Mouse (Mus musculus) urinary bladder, postnatal 25 days (tissue): Measurements from ENCODE around the gene Macrod2.

Experiments used
- DNase-seq: peaks from one replicate; pipeline ENCODE4 v3.0.0; 2022; ENCODE audit warnings: low spot score

Macrod2 gene

DNA sequence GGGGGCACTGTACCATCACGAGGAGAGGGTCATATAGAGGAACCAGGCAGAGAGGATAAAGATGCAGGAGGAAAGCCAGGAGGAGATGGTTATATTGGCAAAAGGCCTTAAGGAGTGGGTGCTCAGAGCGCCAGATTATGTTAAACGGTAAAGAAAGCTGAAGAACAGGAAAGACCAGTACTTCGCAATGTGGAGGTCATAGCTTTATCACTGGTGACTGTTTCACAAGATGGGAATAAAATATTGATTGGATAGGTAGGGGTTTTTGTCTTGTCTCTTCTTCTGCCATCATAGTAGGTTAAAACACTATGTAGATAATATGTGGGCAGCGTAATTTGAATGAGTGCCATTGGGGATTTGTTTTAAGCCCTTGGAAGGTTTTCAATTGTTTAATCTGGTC is 816.2 kb downstream of the Macrod2 start:
- DNase-seq = no peak

- no peak for DNase-seq
Measured at GRCm38 (mm10) chr2:141212291-141212690, 817.2 kb downstream of the Macrod2 start.

GRCm38 (mm10) chr2:141217490-141217889 is 822.4 kb downstream of the Macrod2 start:
- no peak for DNase-seq

DNA sequence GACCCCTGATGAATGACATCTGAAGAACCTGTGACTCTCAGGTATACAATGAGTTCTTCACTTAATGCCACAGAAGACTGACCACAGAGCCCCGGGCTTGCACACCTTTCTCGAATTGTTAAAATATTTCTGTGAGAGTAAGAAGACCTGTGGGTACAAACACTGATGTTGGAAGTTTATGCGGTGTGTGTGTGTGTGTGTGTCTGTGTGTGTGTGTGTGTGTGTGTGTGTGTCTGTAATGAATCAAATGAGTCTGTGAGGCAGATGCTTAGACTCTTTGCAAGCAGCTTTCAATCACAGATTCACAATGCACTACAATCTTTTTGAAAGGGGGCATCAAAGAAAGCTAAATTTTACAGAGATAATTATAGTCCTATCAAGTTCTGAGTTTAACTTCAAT is 822.8 kb downstream of the Macrod2 start:
- no peak for DNase-seq

GRCm38 (mm10) chr2:141228809-141229208 is 833.7 kb downstream of the Macrod2 start:
- DNase-seq = no peak

- no peak for DNase-seq
Measured at GRCm38 (mm10) chr2:141229820-141230219, 834.7 kb downstream of the Macrod2 start.

DNA sequence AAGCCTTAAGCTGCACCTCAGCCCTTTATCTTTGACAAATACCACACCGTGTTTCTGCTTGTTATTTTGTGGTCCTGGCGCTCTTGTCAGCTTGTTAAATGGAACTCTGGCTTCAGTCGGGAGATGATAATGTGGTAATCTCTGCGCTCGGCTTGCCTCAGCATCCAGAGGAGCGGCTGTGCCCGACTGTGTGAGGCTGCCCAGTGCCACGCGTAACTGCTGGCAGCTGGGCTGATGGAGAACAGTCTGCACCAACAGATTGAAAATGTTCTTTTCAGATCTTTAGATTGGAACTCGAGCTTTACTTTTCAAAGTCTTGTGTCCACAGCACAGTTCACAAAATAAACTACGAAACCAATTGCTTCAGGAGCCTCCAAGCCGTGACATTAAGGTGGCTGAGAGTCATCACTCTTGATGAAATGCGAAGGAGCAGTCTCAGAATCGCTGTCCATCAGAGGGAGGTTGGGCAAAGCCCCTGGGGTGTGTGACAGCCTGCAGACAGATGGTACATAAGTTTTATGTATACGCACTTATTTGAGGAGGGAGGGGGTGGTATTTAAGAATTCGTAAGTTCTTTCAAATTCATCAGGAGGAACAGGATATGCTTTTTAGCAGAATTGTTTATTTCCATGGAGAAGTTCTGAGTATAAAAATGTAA is 836.0 kb downstream of the Macrod2 start:
- DNase-seq = no peak

- no peak for DNase-seq
Measured at GRCm38 (mm10) chr2:141234306-141234705, 839.2 kb downstream of the Macrod2 start.

DNA sequence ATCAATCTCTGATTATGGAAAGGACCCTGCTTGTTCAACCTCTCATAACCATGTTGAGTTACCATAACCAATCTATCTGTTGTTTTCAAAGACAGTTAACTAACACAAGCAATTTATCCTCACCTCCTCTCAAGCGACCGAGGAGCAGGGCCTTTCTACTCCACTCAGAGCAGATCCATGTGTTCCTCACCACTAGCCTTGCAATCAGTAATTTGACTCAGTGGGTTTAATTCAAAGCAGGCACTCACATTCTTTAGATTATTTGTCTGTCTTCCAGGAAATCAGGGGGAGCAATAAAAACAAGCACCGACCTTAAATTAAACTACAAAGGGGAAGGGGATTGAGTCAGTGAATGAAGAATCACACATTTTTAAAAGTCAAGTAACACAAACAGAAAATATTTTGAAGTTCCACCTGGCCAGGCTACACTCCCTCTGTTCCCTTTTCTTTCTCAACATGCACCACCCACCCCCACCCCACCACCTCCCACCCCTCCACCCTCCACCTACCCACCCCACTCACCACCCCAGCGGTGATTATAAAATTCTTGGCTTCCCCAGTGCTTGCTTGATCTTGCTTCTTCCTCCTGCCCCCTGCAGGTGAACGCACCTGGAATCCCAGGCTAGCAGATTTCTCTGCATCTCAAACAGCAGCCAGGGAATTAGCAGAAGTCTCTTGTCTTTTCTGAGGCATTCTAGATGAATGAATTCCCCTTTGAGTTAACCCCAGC is 839.8 kb downstream of the Macrod2 start:
- DNase-seq = no peak

DNA sequence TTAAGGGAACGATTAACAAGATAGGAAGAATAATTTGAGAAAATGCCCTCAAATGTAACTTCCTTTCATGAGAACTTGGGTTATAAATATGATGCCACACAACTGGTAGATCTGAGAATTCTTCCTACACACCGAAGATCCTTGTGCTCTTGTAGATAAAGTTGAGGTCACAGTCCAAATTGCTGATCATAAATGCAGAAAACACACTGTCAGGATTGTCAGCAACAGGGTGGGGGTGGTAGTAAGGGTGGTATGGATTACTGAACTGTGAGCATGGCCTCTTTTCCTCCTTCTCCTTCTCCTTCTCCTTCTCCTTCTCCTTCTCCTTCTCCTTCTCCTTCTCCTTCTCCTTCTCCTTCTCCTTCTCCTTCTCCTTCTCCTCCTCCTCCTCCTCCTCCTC is 852.6 kb downstream of the Macrod2 start:
- no peak for DNase-seq

DNA sequence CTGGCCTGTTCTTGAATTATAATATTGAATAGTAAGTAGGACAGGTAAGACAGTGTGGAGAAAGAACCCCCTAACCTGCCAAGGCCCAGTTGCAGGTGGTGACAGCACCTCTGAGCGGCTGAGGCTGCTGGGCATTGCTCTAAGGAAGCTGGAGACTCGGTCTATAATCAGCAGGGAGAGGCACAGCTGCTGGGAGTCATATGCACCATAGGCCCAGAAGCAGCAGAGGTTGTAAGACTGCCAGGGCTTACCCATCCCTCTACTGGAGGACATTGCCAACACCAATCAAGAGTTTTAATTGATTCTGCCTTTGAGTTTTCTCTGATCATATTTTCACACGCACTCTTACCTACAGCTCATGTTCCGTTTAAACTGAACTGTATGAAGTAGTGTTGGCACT is 869.5 kb downstream of the Macrod2 start:
- no peak for DNase-seq

- DNase-seq = no peak
Measured at GRCm38 (mm10) chr2:141266591-141266990, 871.5 kb downstream of the Macrod2 start.

DNA sequence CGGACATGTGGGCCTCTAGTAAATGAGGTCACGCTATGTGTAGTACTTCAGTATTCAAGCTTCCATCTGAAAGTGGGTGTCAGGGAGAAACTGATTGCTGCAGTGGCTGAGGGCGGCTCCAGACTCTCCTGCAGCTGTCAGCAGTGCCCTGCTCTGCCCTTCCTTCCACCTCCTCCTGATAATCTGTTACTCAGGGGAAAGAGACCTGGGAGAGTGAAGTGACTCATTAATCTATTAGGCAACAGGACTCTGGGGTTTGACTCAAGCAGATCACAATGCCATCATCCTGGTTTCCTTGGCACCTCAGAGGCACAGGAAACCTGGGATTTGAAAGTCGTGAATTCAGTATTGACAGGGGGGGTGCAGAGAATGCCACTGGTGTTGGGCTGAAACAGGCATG is 876.4 kb downstream of the Macrod2 start:
- no peak for DNase-seq

DNA sequence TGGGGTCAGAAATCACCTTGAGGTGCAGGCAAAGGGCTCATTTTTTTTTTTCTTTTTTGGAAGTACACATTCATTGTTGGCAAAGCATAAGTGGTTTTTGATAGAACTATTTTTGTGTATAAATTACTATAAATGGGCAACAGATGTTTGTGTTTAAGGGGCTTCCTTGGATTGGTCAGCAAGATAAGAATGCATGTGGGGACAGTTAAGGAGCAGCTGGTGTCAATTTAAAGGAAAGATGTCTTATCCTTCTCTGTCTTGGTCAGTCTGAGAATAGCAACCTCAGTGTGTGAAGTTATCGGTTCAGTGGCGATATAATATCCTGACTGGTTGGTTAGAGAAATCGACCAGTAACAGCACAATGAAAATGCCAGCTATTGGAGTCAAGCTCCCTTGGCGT is 877.9 kb downstream of the Macrod2 start:
- DNase-seq = no peak

DNA sequence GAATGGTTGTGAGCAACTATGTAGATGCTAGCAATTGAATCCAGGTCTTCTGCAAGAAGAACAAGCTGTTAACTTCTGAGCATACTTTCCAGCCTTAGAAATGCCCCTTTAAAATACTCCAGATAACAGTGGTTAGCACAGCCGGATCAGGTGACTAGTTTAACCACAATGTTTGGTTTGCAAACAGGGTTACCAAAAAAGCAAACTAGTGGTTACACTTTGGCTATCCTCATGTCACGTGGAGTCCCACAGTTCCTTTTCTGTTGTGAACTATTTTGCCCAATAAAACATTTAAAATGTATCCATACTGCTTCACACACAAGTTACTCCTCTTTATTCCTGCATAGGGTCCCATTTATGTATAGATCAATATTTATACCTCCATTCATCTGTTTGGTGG is 879.2 kb downstream of the Macrod2 start:
- DNase-seq = no peak

DNA sequence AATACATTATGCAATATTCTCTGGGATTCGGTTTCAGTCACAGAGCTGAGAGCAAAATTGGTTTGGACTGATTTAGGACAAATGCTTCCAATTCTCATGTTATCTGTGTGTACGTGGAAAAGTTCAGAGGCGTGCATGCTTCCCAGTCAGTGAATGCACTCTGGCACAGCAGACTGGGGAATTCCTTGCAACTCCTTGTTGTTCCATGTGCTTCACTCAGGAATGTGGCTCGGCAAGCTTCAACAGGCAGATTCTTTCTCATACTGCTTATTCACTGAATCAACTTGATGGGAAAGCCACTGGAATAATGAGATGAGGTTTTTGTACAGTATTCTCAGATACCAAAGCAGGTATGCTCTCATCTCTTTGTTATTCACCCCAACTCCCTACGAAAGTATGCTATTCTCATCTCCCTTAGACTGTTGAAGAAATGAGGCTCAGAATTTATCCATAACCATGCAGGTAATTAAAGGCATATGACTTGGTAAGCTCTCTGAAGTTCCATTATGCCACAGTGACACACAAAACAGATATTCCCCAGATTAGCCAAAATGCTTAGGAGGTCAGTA is 884.1 kb downstream of the Macrod2 start:
- DNase-seq = no peak

GRCm38 (mm10) chr2:141280817-141281216 is 885.7 kb downstream of the Macrod2 start:
- DNase-seq = no peak

DNA sequence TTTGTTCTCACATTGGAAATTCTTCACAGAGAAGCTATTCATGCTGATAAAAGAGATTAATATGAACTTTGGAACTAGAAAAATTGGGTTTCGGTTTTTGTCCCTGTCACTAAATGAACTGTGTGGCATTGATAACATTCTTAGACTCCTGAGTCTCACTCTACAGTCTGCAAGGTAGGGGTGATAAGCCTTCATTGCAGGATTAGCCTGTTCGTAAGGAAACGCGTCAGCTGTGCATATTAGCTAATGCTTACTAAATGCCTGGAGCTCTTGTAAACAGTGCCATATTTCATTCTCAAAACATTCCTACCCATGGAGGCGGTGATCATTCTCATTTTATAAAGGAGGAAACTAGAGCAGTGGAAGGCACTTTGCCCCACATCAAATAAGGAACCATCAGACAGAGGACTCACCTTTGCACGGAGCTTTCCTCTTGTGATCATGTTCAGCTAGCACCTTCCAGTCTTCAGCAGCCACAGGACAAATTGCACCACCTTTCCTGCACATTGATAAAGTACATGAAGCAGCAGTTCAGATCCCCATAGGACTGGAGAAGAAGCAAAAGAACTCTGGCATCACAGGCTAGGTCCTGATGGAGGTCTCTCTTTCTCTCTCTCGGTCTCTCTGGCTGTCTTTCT is 891.1 kb downstream of the Macrod2 start:
- DNase-seq = no peak

- no peak for DNase-seq
Measured at GRCm38 (mm10) chr2:141288494-141288893, 893.4 kb downstream of the Macrod2 start.

- no peak for DNase-seq
Measured at GRCm38 (mm10) chr2:141289059-141289713, 894.1 kb downstream of the Macrod2 start.

GRCm38 (mm10) chr2:141292847-141293246 is 897.7 kb downstream of the Macrod2 start:
- DNase-seq = no peak

DNA sequence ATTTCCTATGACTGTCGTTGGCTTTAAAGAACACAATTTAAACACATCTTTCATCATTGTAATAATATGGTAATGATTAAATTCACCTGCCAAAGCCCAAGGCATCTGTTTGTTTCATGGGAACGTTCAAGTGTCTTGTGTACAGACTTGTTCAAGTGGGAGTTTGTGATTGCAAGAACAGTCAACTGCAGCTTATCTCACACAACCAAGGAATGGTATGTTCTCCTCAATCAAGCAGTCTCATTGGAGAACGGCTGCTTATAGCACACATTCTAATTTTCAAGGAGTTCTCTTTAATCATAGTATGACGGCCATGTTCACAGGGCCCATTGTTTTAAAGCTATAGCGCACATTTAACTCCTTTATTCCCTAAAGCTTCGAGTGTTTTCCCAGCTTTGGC is 904.1 kb downstream of the Macrod2 start:
- no peak for DNase-seq

DNA sequence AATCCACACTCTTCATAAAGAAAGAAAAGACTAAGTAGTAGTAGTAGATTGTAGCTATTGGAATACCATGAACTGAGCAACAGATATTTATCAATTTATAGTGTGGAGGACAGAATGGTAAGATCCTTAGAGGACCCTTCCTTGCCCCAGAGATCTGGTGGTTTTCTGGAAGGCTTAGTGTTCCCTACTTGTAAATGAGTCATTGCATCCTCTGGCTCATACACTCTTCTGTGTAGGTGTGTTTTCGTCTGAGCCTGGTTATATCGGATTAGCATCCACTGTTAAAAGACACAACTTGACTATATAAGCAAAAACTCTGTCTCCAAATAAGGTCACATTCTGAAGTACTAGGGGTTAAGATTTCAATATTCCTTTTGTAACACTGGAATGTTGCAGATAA is 905.9 kb downstream of the Macrod2 start:
- DNase-seq = no peak
